Mouse (Mus musculus): ENCODE data around the gene Aanat. TPM values are rescaled to one million over a fixed set of nuclear protein-coding genes. Genes with fewer than 3 reads are reported as not detected.

The Aanat gene
- total RNA-seq (2014; rRNA removed; ENCODE audit: low replicate concordance), result not detected in 2 replicates
- not detected in 2 replicates for polyA plus RNA-seq (2015; fragmentation: Nextera tagmentation; extraction: Ambion mirVana)

DNA sequence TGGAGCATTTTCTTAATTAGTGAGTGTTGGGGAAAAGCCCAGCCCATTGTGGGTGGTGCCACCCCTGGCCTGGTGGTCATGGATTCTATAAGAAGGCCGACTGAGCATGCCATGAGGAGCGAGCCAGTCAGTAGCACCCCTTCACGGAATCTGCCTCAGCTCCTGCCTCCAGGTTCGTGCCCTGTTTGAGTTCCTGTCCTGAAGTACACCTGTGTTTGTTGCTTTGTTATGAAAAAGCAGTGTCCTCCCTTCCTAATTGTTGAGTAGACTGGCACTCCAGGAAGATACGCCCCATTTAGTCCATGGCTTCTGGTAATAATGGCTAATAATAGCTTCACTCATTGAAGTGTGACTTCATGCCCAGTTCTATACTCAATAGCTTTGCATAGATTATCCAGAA lies at the start of gene Aanat:
Gene Aanat (plus strand): TSS at position 123 of the 400 bp plus-strand sequence.
- H3K27me3 ChIP-seq (ENCODE audit: control insufficient read depth, insufficient read depth, low read length), result peaks cover 14% of the 10 kb centered on the region
- no peak within 1 kb of the TSS for H3K9ac ChIP-seq (replicated peaks; ENCODE audit: low read depth, low read length)
- WGBS, result 76% methylated on average over 5 of the region's 5 CpGs
- ATAC-seq (ENCODE audit: insufficient read depth, low read depth), result no peak
- no peak for DNase-seq (ENCODE audit: low spot score)
- no peaks in the 10 kb centered on the region for H3K36me3 ChIP-seq (replicated peaks; ENCODE audit: control insufficient read depth, insufficient read depth, low read length)
- H3K4me1 ChIP-seq (ENCODE audit: control insufficient read depth, insufficient read depth), result no peaks in the 10 kb centered on the region; the same call in 1 of the 2 replicates
- TF ChIP-seq EP300 (IDR thresholded peaks at IDR 0.05; ENCODE audit: low read depth) (no peak), CTCF (IDR thresholded peaks at IDR 0.05; ENCODE audit: low read depth) (no peak)
- H3K4me2 ChIP-seq (ENCODE audit: low read depth, low read length), result no peak within 1 kb of the TSS
- no peak within 1 kb of the TSS for H3K4me3 ChIP-seq (ENCODE audit: low read depth, low read length)
- H3K27ac ChIP-seq (ENCODE audit: low read depth), result no peak within 1 kb of the TSS
- H3K9me3 ChIP-seq (replicated peaks; ENCODE audit: control insufficient read depth, low read length), result no peaks in the 10 kb centered on the region

- Histone ChIP-seq H3K27ac (ENCODE audit: low read depth) (no peak overlapping the region), H3K4me1 (ENCODE audit: control insufficient read depth, insufficient read depth) (peaks cover 27% of the 10 kb centered on the region), H3K4me3 (ENCODE audit: low read depth, low read length) (no peak overlapping the region), H3K27me3 (ENCODE audit: control insufficient read depth, insufficient read depth, low read length) (peaks cover 37% of the 10 kb centered on the region), H3K9me3 (replicated peaks; ENCODE audit: control insufficient read depth, low read length) (no peaks in the 10 kb centered on the region), H3K9ac (replicated peaks; ENCODE audit: low read depth, low read length) (no peak overlapping the region), H3K36me3 (replicated peaks; ENCODE audit: control insufficient read depth, insufficient read depth, low read length) (peaks cover 38% of the 10 kb centered on the region), H3K4me2 (ENCODE audit: low read depth, low read length) (no peak overlapping the region)
- 57% methylated on average over 7 of the region's 7 CpGs for WGBS
- ATAC-seq (ENCODE audit: insufficient read depth, low read depth) (no peak), DNase-seq (ENCODE audit: low spot score) (no peak)
- no peak for TF ChIP-seq CTCF (IDR thresholded peaks at IDR 0.05; ENCODE audit: low read depth)
- no peak for TF ChIP-seq EP300 (IDR thresholded peaks at IDR 0.05; ENCODE audit: low read depth)
Measured at GRCm38 (mm10) chr11:116536685-116537084, 49.5 kb upstream of the Aanat start.

- peaks cover 22% of the 10 kb centered on the region for H3K4me1 ChIP-seq (ENCODE audit: control insufficient read depth, insufficient read depth)
- peaks cover 44% of the 10 kb centered on the region for H3K36me3 ChIP-seq (replicated peaks; ENCODE audit: control insufficient read depth, insufficient read depth, low read length)
- no peak overlapping the region for H3K4me2 ChIP-seq (ENCODE audit: low read depth, low read length)
- H3K9me3 ChIP-seq (replicated peaks; ENCODE audit: control insufficient read depth, low read length), result no peaks in the 10 kb centered on the region
- DNase-seq (ENCODE audit: low spot score) (no peak), ATAC-seq (ENCODE audit: insufficient read depth, low read depth) (no peak)
- H3K27ac ChIP-seq (ENCODE audit: low read depth), result no peak overlapping the region
- TF ChIP-seq CTCF (IDR thresholded peaks at IDR 0.05; ENCODE audit: low read depth) (no peak), EP300 (IDR thresholded peaks at IDR 0.05; ENCODE audit: low read depth) (no peak)
- WGBS, result 46% methylated on average over 5 of the region's 5 CpGs
- no peak overlapping the region for H3K9ac ChIP-seq (replicated peaks; ENCODE audit: low read depth, low read length)
- H3K4me3 ChIP-seq (ENCODE audit: low read depth, low read length), result no peak overlapping the region
- peaks cover 30% of the 10 kb centered on the region for H3K27me3 ChIP-seq (ENCODE audit: control insufficient read depth, insufficient read depth, low read length)
Measured at GRCm38 (mm10) chr11:116537388-116537787, 48.8 kb upstream of the Aanat start.

GRCm38 (mm10) chr11:116538142-116538735 lies 48.0 kb upstream of the Aanat start:
- TF ChIP-seq EP300 (IDR thresholded peaks at IDR 0.05; ENCODE audit: low read depth), result no peak
- no peak for TF ChIP-seq CTCF (IDR thresholded peaks at IDR 0.05; ENCODE audit: low read depth)
- Histone ChIP-seq H3K4me3 (ENCODE audit: low read depth, low read length) (no peak overlapping the region), H3K4me2 (ENCODE audit: low read depth, low read length) (no peak overlapping the region), H3K9me3 (replicated peaks; ENCODE audit: control insufficient read depth, low read length) (no peaks in the 10 kb centered on the region), H3K27ac (ENCODE audit: low read depth) (no peak overlapping the region), H3K27me3 (ENCODE audit: control insufficient read depth, insufficient read depth, low read length) (peaks cover 21% of the 10 kb centered on the region), H3K9ac (replicated peaks; ENCODE audit: low read depth, low read length) (no peak overlapping the region), H3K36me3 (replicated peaks; ENCODE audit: control insufficient read depth, insufficient read depth, low read length) (peaks cover 50% of the 10 kb centered on the region), H3K4me1 (ENCODE audit: control insufficient read depth, insufficient read depth) (peaks cover 14% of the 10 kb centered on the region)
- ATAC-seq (ENCODE audit: insufficient read depth, low read depth) (no peak), DNase-seq (ENCODE audit: low spot score) (no peak)
- WGBS, result 87% methylated on average over 12 of the region's 12 CpGs

GRCm38 (mm10) chr11:116541183-116541582 lies 45.0 kb upstream of the Aanat start:
- DNase-seq (ENCODE audit: low spot score) (no peak), ATAC-seq (ENCODE audit: insufficient read depth, low read depth) (no peak)
- 92% methylated on average over 11 of the region's 11 CpGs for WGBS
- Histone ChIP-seq H3K4me3 (ENCODE audit: low read depth, low read length) (no peak overlapping the region), H3K9ac (replicated peaks; ENCODE audit: low read depth, low read length) (no peak overlapping the region), H3K36me3 (replicated peaks; ENCODE audit: control insufficient read depth, insufficient read depth, low read length) (peaks cover 80% of the 10 kb centered on the region), H3K4me2 (ENCODE audit: low read depth, low read length) (no peak overlapping the region), H3K27ac (ENCODE audit: low read depth) (no peak overlapping the region), H3K9me3 (replicated peaks; ENCODE audit: control insufficient read depth, low read length) (no peaks in the 10 kb centered on the region), H3K4me1 (ENCODE audit: control insufficient read depth, insufficient read depth) (peaks cover 5% of the 10 kb centered on the region; the same call in 1 of the 2 replicates), H3K27me3 (ENCODE audit: control insufficient read depth, insufficient read depth, low read length) (no peaks in the 10 kb centered on the region)
- TF ChIP-seq CTCF (IDR thresholded peaks at IDR 0.05; ENCODE audit: low read depth) (no peak), EP300 (IDR thresholded peaks at IDR 0.05; ENCODE audit: low read depth) (no peak)

- DNase-seq (ENCODE audit: low spot score) (no peak), ATAC-seq (ENCODE audit: insufficient read depth, low read depth) (peak; percentile 34)
- Histone ChIP-seq H3K4me3 (ENCODE audit: low read depth, low read length) (no peak overlapping the region), H3K4me1 (ENCODE audit: control insufficient read depth, insufficient read depth) (no peaks in the 10 kb centered on the region), H3K9me3 (replicated peaks; ENCODE audit: control insufficient read depth, low read length) (no peaks in the 10 kb centered on the region), H3K27ac (ENCODE audit: low read depth) (no peak overlapping the region), H3K27me3 (ENCODE audit: control insufficient read depth, insufficient read depth, low read length) (no peaks in the 10 kb centered on the region), H3K4me2 (ENCODE audit: low read depth, low read length) (no peak overlapping the region), H3K9ac (replicated peaks; ENCODE audit: low read depth, low read length) (no peak overlapping the region), H3K36me3 (replicated peaks; ENCODE audit: control insufficient read depth, insufficient read depth, low read length) (peaks cover 97% of the 10 kb centered on the region)
- 82% methylated on average over 4 of the region's 4 CpGs for WGBS
- TF ChIP-seq EP300 (IDR thresholded peaks at IDR 0.05; ENCODE audit: low read depth) (no peak), CTCF (IDR thresholded peaks at IDR 0.05; ENCODE audit: low read depth) (peak; percentile 84)
Measured at GRCm38 (mm10) chr11:116543110-116543509, 43.1 kb upstream of the Aanat start.

All from heart, postnatal 0 days (tissue).